Mouse (Mus musculus): Measurements from ENCODE around the gene Atp6v0e. TPM values are rescaled to one million over a fixed set of nuclear protein-coding genes. Genes with fewer than 3 reads are reported as not detected.
A peak's percentile ranks its signal among the peaks of the same experiment; 100 is the strongest.

Atp6v0e gene
- 100 to 1,000 TPM; 180 to 190 TPM for total RNA-seq (2021)
- long read RNA-seq, experiment 1, transcript Atp6v0e-201 (4 exons, 823 nt), result major isoform, 270 of 357 reads
- long read RNA-seq, experiment 1, partial matches to known transcripts, result 1 of 357 reads
- long read RNA-seq, experiment 1, other reads (novel, unspliced or antisense), result 84 of 357 reads
- long read RNA-seq, experiment 2, transcript Atp6v0e-201 (4 exons, 823 nt), result major isoform, 212 of 264 reads
- long read RNA-seq, experiment 2, partial matches to known transcripts, result 0 of 264 reads
- long read RNA-seq, experiment 2, other reads (novel, unspliced or antisense), result 48 of 264 reads

- peak; percentile 98 for DNase-seq
These were observed at the start of gene Atp6v0e for GRCm38 (mm10) chr17:26662978-26663683. TSS of gene Atp6v0e (plus strand) at chr17:26663231.

DNA sequence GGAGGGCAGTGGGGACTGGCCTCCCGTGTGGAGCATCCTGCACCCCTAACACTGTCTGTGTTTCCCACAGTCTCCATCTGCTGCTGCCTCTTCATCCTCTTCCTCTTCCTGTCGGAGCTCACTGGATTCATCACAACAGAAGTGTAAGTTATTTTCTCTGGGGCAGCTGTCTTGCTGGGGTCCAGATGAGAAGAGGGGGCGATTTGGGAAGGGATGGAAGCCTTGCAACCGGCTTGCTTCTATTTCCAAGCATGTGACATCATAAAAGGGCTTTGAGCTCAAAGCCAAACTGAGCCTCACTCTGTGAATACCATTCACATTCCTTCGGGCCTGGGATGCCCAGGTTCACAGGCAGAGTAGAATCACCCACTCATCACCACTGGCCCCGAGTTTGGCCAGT is 48.7 kb upstream of the Atp6v0e start:
- DNase-seq, result no peak

DNA sequence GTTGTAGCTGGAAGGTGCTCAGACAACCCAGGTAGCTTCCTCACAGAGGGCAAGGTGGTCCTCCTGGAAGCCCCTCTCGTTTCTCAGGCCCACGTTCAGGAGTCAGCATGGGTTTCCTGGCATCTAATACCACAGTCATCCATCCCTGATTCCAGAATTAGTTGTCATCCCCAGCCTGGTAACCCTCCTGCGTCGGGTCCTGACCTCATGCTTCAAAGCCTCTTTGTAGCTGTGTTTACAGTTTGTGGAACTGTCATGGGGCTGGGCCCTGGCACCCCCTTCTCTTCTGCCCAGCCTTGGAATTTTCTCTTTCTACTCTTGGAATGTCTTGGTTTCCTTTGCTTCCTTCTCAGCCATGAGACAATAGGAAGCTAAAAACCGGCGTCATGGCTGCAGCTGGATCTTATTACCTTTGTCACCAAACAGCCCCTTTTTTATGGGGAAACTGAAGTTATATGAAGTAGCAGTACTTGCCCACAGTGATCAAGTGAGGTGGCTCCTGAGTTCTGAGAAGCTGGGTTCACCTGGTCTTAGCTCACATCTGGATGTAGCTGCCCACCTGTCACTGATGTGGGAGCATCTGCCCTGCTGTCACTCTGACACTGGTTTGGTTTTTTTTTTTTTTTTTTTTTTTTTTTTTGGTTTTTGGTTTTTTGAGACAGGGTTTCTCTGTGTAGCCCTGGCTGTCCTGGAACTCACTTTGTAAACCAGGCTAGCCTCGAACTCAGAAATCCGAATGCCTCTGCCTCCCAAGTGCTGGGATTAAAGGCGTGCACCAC is 48.1 kb upstream of the Atp6v0e start:
- DNase-seq, result no peak

GRCm38 (mm10) chr17:26616696-26617095 is 46.3 kb upstream of the Atp6v0e start:
- no peak for DNase-seq

- DNase-seq, result no peak
These were observed 44.5 kb upstream of the Atp6v0e start for GRCm38 (mm10) chr17:26618498-26618897.

DNA sequence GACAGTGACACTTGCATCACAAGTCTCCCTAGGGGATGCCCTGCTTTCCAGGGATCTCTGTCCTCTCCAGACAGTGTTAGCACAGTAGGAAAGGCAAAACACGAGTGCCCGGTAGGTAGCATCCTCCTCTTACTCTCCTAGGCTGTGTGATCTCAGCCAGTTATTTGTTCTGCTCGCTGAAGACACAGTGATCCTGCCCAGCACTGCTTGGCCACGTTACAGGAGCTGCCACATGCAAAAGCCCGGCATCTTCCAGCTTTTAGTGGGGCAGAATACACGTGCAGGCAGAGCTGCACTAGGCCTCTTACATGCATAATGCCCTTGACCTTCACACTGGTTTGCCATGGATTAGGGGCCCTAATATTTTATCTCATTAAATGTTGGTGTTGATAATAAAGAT is 43.5 kb upstream of the Atp6v0e start:
- DNase-seq, result no peak

GRCm38 (mm10) chr17:26620292-26620691 is 42.7 kb upstream of the Atp6v0e start:
- no peak for DNase-seq

- peak; percentile 79 for DNase-seq
These were observed 42.0 kb upstream of the Atp6v0e start for GRCm38 (mm10) chr17:26620786-26621766.

DNA sequence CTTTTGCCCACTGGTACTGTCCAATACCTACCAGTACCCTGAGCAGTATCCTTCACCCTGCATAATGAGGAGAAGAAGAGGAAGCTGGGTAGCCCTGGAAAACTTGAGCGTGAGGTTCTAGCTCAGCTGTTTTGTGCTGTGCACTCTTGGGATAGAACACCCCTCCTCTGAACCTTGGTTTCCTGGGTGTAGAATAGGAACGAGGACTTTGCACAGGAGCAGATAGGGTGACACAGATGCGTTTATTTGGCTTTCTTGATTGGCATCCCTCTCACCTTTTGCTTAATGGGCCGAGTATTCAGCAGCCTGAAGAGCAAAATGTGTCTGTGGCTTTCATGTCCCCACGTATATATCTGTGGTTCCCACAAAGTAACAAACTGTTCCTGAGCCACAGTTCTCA is 41.1 kb upstream of the Atp6v0e start:
- DNase-seq, result no peak

GRCm38 (mm10) chr17:26623991-26624390 is 39.0 kb upstream of the Atp6v0e start:
- DNase-seq, result no peak

GRCm38 (mm10) chr17:26624999-26625398 is 38.0 kb upstream of the Atp6v0e start:
- DNase-seq, result peak; percentile 56

DNA sequence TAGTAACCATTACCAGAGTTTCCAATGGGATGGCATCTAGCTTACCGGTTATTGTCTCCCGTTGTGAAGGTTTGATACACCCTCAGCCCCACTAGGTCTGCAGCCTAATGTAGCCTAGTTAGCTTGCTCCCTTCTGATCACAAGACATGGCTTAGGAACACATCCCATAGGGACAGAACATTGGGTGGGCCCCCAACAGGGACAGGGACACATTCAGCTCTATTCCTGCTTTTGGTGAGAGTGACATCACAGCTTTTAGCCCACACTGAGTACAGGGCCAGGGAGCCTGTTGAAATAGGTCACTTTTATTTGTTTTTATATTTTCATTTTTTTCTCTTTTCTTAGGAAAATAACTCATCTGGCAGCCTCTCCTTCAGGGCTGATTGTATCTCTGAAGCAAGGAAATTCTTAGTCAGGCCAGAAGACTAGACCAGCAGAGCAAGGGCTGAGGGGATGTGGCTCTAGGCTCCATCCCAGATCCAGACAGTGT is 37.5 kb upstream of the Atp6v0e start:
- no peak for DNase-seq

GRCm38 (mm10) chr17:26628479-26628878 is 34.6 kb upstream of the Atp6v0e start:
- DNase-seq, result no peak

DNA sequence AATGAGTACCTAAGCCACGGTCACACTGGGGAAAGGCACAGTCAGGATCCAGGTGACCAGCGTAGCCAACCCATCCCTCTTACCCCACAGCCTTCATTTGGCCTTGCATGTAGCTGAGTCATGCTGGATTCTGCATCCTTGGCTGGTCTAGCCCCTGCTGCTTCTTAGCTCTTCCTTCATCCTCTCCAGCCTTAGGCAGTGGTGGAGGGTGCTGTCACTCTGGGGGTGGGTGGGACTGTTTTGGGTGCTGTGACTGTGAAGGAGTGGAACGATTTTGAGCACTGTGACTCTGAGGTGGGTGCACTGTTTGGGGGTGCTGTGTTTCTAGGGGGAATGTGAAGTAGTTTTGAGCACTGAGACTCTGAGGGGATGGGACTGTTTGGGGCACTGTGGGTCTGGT is 34.1 kb upstream of the Atp6v0e start:
- DNase-seq, result no peak

GRCm38 (mm10) chr17:26631811-26632327 is 31.2 kb upstream of the Atp6v0e start:
- DNase-seq, result no peak

DNA sequence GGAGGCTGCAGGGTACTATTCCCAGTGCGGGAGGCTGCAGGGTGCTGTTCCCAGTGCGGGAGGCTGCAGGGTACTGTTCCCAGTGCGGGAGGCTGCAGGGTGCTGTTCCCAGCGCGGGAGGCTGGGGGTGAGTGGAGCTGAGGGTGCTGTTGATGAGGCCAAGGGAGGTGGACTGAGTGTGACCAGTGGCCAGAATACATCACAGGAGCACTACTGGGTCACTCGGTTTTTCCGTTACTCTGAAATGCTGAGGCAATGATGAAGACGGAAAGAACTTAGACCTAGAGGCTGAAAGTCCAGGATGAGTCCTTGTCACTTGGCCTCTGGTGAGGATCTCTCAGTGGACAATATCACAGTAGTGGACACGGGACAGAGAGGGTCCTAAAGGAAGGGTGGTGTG is 29.8 kb upstream of the Atp6v0e start:
- DNase-seq, result no peak

DNA sequence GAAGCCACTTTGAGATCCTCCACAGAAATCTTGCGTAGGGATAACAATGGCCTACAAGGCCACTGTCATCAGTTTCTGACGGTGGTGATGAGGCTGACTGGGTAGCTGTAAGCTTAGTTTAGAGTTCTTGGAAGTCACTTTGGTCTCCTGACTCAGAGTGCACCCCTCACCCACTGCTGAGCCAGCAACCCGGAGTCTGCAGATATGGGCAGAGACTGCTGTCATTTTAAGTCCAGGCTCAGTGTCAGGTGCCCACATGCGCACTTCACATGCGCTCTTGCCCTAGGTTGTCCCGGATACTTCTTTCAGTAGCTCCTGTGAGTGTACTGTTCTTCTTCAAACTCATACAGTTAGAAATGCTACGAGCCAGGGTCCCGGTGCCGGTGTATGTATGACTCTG is 29.1 kb upstream of the Atp6v0e start:
- DNase-seq, result no peak

DNA sequence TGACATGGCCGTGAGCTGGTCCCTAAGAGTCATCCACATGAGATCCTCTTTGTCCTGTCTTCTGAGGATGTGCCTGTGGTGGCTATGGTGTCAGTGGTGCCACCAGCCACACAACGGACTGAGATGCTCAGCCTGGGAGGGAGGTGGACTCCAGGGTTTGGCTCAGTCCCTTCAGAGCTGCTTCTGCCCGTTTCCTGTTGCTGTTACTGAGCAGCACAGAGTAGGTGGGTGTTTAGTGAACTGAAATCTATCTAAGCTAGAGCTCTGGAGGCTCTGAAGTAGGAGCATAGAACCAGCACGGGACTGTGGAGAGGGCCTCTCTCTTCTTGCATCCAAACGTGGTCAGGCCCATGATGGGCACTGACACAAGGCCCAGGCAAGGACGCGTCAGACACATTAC is 28.5 kb upstream of the Atp6v0e start:
- no peak for DNase-seq

- DNase-seq, result no peak
These were observed 27.1 kb upstream of the Atp6v0e start for GRCm38 (mm10) chr17:26635951-26636350.

- peak; percentile 63 for DNase-seq
These were observed 25.2 kb upstream of the Atp6v0e start for GRCm38 (mm10) chr17:26637851-26638250.

DNA sequence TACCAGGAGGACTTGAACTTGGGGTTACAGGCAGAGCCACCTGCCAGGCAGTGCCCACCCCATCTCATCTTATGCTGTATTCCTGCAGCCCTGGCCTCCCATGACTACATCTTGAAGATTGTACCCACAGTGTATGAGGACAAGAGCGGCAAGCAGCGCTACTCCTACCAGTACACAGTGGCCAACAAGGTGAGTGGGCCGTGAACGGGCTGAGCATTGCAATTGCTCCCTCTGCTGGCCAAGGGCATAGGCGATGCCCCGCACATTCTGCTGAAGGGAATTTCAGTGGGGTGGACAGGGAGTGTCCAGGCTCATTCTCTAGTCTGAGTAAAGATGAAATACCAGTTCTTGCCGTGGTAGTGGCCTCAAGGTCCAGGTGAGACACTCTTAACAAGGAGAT is 24.4 kb upstream of the Atp6v0e start:
- DNase-seq, result peak; percentile 91

All from adrenal gland, postnatal 10 days (tissue).